Mouse (Mus musculus): ENCODE results near the gene Akt1. TPM values are rescaled to one million over a fixed set of nuclear protein-coding genes. Genes with fewer than 3 reads are reported as not detected.

Akt1 gene
- polyA plus RNA-seq, 1 experiment from 2014 or later: 59.3 TPM

DNA sequence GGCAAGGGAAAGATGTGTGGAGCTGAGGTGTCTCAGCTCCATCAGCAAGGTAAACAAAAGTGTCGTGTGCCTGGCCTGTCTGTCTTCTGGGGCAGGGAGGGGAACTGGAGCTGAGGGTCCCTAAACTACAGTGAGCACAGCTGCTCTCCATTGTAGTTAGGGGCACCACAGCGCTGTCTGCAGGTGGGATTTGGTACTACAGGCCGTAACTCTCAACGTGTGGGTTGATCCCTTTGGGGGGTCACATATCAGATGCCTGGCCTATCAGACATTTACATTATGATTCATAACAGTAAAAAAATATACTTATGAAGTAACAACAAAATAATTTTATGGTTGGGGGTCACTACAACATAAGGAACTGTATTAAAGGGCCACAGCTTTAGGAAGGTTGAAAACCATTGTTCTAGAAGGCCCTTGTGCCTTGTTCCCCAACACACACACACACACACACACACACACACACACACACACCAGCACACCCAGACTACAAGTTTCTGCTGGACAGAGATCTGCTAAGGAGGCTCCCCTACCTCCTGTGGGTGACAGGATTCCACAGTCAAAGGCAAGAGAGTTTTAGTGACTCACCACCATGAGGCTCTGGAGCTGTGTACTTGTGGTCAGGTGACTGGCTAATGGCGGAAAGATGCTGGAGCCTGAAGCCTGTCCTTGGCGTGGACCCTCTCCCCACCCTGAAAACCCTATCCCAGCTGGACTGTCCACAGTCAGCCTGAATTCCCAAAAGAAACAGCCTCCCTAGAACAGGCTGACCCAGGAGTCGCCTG is 47.4 kb downstream of the Akt1 start:
- H3K9me3 ChIP-seq (replicated peaks): no peaks in the 10 kb centered on the region
- no peaks in the 10 kb centered on the region for H3K36me3 ChIP-seq
- DNase-seq (ENCODE audit: low spot score): no peak
- WGBS: 58% methylated on average over 7 of the region's 7 CpGs
- H3K27ac ChIP-seq: no peak overlapping the region; the same call in 1 of the 2 replicates
- peaks cover 47% of the 10 kb centered on the region for H3K4me1 ChIP-seq
- H3K4me3 ChIP-seq: no peak overlapping the region
- peaks cover 4% of the 10 kb centered on the region for H3K27me3 ChIP-seq (ENCODE audit: low read depth, poor library complexity, severe bottlenecking)

DNA sequence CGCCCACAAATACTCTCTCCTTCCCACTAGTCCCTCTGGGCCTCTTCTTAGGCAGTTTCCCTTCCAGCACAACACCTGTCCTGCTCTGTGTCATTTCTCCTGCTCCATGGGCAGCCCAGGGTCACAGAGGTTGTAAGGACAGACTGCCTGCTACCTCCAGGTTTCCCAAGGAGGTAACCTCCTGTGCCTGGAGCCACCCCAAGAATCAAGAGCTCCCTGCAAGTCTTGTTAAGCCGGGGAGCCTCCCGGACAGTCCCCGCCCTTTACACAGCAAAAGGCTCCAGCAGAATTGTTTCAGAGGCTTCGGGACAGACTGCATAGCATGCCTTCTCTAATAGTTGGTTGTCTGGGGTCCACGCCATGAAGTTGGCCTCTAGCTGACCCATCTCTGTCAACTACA is 48.2 kb downstream of the Akt1 start:
- 80% methylated on average over 6 of the region's 6 CpGs for WGBS
- Histone ChIP-seq H3K4me1 (peaks cover 44% of the 10 kb centered on the region), H3K27me3 (ENCODE audit: low read depth, poor library complexity, severe bottlenecking) (peaks cover 13% of the 10 kb centered on the region), H3K9me3 (replicated peaks) (no peaks in the 10 kb centered on the region), H3K4me3 (no peak overlapping the region), H3K27ac (no peak overlapping the region), H3K36me3 (no peaks in the 10 kb centered on the region)
- no peak for DNase-seq (ENCODE audit: low spot score)

- Histone ChIP-seq H3K27me3 (ENCODE audit: low read depth, poor library complexity, severe bottlenecking) (peaks cover 20% of the 10 kb centered on the region), H3K9me3 (replicated peaks) (no peaks in the 10 kb centered on the region), H3K27ac (no peak overlapping the region), H3K4me3 (no peak overlapping the region), H3K36me3 (no peaks in the 10 kb centered on the region), H3K4me1 (peaks cover 46% of the 10 kb centered on the region)
- WGBS: 85% methylated on average over 4 of the region's 4 CpGs
- no peak for DNase-seq (ENCODE audit: low spot score)
Observed at GRCm38 (mm10) chr12:112625700-112626099, 49.0 kb downstream of the Akt1 start.

DNA sequence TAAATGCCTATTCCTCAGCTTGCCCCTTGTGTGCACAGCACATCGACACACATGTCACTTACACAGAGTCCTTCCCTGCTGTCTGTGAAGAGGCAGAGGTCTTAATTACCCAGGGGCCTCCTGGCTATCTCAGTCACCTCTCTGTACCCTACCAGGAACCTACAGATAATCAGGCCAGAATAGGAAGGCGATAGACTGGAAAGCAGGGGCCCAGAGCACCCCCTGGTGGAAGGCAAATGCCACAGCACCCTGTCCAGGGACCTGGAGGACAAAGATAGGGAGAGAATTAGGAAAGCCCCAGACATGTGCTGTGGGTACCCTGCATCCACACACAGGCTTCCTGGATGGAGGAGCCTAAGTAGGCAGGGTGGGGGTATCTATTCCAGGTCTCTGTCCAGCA is 50.9 kb downstream of the Akt1 start:
- 18% methylated on average over 2 of the region's 2 CpGs for WGBS
- Histone ChIP-seq H3K4me3 (no peak overlapping the region), H3K36me3 (no peaks in the 10 kb centered on the region), H3K27ac (no peak overlapping the region), H3K4me1 (peaks cover 56% of the 10 kb centered on the region), H3K27me3 (ENCODE audit: low read depth, poor library complexity, severe bottlenecking) (peaks cover 40% of the 10 kb centered on the region), H3K9me3 (replicated peaks) (no peaks in the 10 kb centered on the region)
- DNase-seq (ENCODE audit: low spot score): peak; percentile 78

GRCm38 (mm10) chr12:112621900-112622299 is 52.8 kb downstream of the Akt1 start:
- Histone ChIP-seq H3K27ac (no peak overlapping the region), H3K4me1 (peaks cover 60% of the 10 kb centered on the region), H3K9me3 (replicated peaks) (no peaks in the 10 kb centered on the region), H3K4me3 (no peak overlapping the region), H3K36me3 (no peaks in the 10 kb centered on the region), H3K27me3 (ENCODE audit: low read depth, poor library complexity, severe bottlenecking) (peaks cover 48% of the 10 kb centered on the region)
- WGBS: 90% methylated on average over 3 of the region's 3 CpGs
- no peak for DNase-seq (ENCODE audit: low spot score)

GRCm38 (mm10) chr12:112620354-112621061 is 54.2 kb downstream of the Akt1 start:
- DNase-seq (ENCODE audit: low spot score): no peak
- Histone ChIP-seq H3K36me3 (no peaks in the 10 kb centered on the region), H3K27me3 (ENCODE audit: low read depth, poor library complexity, severe bottlenecking) (peaks cover 48% of the 10 kb centered on the region), H3K27ac (peak overlapping the region; percentile 79), H3K9me3 (replicated peaks) (no peaks in the 10 kb centered on the region), H3K4me3 (peak overlapping the region; percentile 62), H3K4me1 (peaks cover 55% of the 10 kb centered on the region)
- WGBS: 10% methylated on average over 16 of the region's 16 CpGs

GRCm38 (mm10) chr12:112619686-112620353 is 54.9 kb downstream of the Akt1 start, which contains the start of gene Adssl1:
Gene Adssl1 (plus strand): TSS chr12:112620045.
- WGBS: under 1% methylated on average over 56 of the region's 56 CpGs
- Histone ChIP-seq H3K9me3 (replicated peaks) (no peaks in the 10 kb centered on the region), H3K36me3 (no peaks in the 10 kb centered on the region), H3K4me1 (peaks cover 55% of the 10 kb centered on the region), H3K27ac (peak within 1 kb of the TSS; percentile 79), H3K27me3 (ENCODE audit: low read depth, poor library complexity, severe bottlenecking) (peaks cover 48% of the 10 kb centered on the region), H3K4me3 (peak within 1 kb of the TSS; percentile 62)
- DNase-seq (ENCODE audit: low spot score): peak; percentile 79

DNA sequence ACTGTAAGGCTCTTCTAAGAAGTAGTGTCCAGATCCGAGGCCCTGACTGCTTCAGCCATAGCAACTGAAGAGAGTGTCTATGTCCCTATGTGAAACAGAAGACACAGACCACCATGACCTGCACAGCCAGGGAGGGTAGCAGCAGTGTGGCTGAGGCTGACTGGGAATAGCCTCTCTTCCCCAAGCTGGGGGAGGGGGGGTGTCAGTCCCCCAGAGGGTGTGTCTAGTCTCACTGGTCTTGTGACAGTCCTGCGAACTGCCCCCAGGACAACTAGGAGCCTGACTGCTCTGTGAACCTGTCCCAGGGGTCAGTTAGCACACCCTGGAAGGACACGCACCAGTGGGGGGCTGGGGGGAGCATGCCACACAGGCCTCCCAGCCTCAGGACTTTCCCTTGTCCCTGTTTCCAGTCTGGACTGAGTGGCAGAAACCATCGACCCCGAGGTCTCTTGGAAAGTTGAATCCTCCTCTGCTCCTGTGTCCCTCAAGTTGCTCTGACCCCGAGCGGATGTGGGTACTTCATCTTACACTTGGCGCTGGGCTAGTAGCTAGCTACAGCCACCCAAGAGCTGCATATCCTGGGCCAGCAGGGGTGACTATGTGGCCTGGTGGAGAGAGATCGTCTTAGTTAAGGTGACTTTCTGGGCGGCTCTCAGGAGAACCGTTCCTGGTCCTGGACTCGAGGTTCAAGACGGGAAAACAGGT is 55.6 kb downstream of the Akt1 start:
- H3K27ac ChIP-seq: peak overlapping the region; percentile 79
- H3K36me3 ChIP-seq: no peaks in the 10 kb centered on the region
- peaks cover 48% of the 10 kb centered on the region for H3K27me3 ChIP-seq (ENCODE audit: low read depth, poor library complexity, severe bottlenecking)
- H3K4me3 ChIP-seq: peak overlapping the region; percentile 62
- no peaks in the 10 kb centered on the region for H3K9me3 ChIP-seq (replicated peaks)
- 20% methylated on average over 13 of the region's 13 CpGs for WGBS
- DNase-seq (ENCODE audit: low spot score): no peak
- H3K4me1 ChIP-seq: peaks cover 53% of the 10 kb centered on the region

DNA sequence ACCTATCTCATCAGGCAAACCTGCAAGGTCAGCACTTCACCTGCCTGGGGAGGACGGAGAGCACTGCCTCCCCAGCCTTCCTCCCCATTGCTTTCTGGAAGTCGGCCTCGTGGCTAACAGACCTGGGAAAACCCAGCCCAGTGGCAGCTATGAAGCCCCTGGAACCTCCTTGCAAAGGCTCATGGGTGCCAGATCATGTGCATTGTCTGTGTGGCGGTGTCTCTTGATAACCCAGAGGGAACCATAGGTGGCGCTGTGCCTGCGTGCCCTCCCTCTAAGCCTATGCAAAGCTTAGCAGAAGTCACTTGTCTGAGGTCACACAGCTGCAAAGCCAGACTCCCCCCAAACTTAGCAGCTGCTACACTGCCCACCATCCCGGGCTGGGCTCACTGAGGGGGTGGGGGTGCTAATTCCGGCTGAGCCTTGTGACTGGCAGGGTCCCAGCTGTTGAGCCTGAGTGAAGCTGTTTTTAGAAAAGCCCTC is 56.7 kb downstream of the Akt1 start:
- WGBS: 15% methylated on average over 8 of the region's 8 CpGs
- peak; percentile 70 for DNase-seq (ENCODE audit: low spot score)
- Histone ChIP-seq H3K27ac (peak overlapping the region; percentile 20; the same call in 1 of the 2 replicates), H3K4me1 (peaks cover 41% of the 10 kb centered on the region), H3K27me3 (ENCODE audit: low read depth, poor library complexity, severe bottlenecking) (peaks cover 48% of the 10 kb centered on the region), H3K9me3 (replicated peaks) (no peaks in the 10 kb centered on the region), H3K4me3 (no peak overlapping the region; the same call in 1 of the 2 replicates), H3K36me3 (no peaks in the 10 kb centered on the region)

DNA sequence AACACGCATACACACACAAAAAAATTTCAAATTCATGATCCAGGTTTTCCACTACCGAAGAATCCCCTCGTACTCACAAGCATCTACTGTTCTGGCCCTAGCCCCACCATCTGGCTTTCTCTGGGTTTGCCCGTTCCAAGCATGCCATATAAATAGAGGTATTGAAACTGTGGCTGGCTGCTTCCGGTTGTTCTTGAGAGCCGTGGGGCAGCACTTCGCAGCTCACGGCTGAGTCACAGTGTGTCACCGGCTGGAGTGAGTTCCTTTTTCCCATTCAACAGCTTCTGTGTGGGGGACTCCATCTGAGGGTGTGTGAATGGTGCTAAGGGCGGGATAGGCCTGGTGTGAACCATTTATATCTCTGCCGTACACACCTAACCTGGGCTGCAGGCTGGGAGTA is 57.5 kb downstream of the Akt1 start:
- Histone ChIP-seq H3K9me3 (replicated peaks) (no peaks in the 10 kb centered on the region), H3K36me3 (no peaks in the 10 kb centered on the region), H3K4me3 (no peak overlapping the region), H3K27me3 (ENCODE audit: low read depth, poor library complexity, severe bottlenecking) (peaks cover 43% of the 10 kb centered on the region), H3K27ac (0 out of 2 replicates have a peak overlapping the region, but pooled peaks have one; percentile 20), H3K4me1 (peaks cover 33% of the 10 kb centered on the region)
- 91% methylated on average over 11 of the region's 11 CpGs for WGBS
- DNase-seq (ENCODE audit: low spot score): no peak

- H3K27me3 ChIP-seq (ENCODE audit: low read depth, poor library complexity, severe bottlenecking): peaks cover 38% of the 10 kb centered on the region
- no peak overlapping the region for H3K27ac ChIP-seq
- H3K9me3 ChIP-seq (replicated peaks): no peaks in the 10 kb centered on the region
- H3K4me1 ChIP-seq: peaks cover 33% of the 10 kb centered on the region
- WGBS: 51% methylated on average over 9 of the region's 9 CpGs
- 0 out of 2 replicates have a peak, but pooled peaks cover under 1% of the 10 kb centered on the region for H3K36me3 ChIP-seq
- no peak overlapping the region for H3K4me3 ChIP-seq
- DNase-seq (ENCODE audit: low spot score): no peak
Observed at GRCm38 (mm10) chr12:112616668-112617067, 58.0 kb downstream of the Akt1 start.

DNA sequence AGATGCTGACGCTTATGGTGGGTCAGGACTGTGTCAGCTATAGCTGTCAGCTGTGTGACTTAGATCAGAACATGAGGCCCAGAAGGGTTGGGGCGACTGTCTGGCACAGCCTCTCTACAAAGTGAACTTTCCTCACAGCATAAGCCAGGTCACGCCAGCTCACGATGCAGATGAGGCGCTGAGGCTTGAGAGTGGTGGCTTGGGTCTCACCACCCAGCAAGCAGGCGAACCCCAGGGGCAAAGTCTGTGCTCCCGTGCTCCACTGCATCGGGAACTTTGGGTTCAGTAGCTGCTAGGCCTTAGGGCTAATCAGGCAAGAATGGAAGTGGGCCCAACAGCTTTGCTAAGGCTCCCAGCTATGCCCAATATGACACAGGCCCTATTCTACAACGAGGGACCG is 65.7 kb downstream of the Akt1 start:
- Histone ChIP-seq H3K4me1 (peaks cover 13% of the 10 kb centered on the region), H3K4me3 (no peak overlapping the region), H3K9me3 (replicated peaks) (no peaks in the 10 kb centered on the region), H3K27ac (no peak overlapping the region), H3K27me3 (ENCODE audit: low read depth, poor library complexity, severe bottlenecking) (no peaks in the 10 kb centered on the region), H3K36me3 (0 out of 2 replicates have a peak, but pooled peaks cover 4% of the 10 kb centered on the region)
- WGBS: 93% methylated on average over 10 of the region's 10 CpGs
- DNase-seq (ENCODE audit: low spot score): no peak

Data from limb, embryonic 10.5 days (tissue).